Mouse (Mus musculus) E14TG2a.4 (cell line): ENCODE results near the gene Elovl5.

Source experiments
- CTCF ChIP-seq: conservative IDR thresholded peaks from 2 replicates; pipeline ENCODE4 v1.5.1; 2014; ENCODE audit warnings: low read length
- NANOG ChIP-seq: IDR thresholded peaks from 2 replicates; pipeline ENCODE4 v1.6.1; 2014; ENCODE audit warnings: borderline replicate concordance, low read length, mixed read lengths
- POU5F1 ChIP-seq: IDR thresholded peaks from 2 replicates; pipeline ENCODE4 v1.6.1; 2014; ENCODE audit warnings: low read length, borderline replicate concordance

GRCm38 (mm10) chr9:77990278-77990677, 73.1 kb downstream of the Elovl5 start:
- TF ChIP-seq CTCF (no peak), NANOG (no peak), POU5F1 (no peak)
